Comparison of ENCODE assay signal across 8 mouse cellular contexts in the genomic region with DNA sequence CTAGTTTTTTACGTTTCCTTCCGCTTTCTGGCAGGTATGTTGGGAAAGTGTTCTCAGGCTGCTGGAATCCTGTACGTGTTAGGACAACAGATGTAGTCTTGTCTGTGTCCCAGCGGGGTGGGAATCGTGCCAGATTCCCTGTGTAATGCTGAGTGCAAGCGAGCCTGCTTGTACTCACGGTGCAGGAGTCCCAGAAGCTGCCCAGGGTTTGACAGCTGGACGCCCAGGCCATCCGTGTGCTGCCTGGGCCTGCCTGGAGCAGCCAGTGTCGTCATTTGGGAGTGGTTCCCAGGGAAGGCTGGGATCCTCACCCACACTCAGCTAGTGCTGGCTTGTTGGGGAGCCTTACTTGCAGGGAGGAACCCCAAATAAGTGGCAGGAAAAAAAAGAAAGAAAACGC. TPM values are rescaled to one million over a fixed set of nuclear protein-coding genes. Genes with fewer than 3 reads are reported as not detected.
DNase-seq lines count a peak whose midpoint lies in the region; ATAC-seq lines count a peak whose summit lies in the region.
"Had no signal": no experiment of that assay in that cellular context is flagged by ENCODE, and none has a peak within 500 bp of the region (broad histone marks: within the 10 kb centered on the region; RNA-seq: fewer than 3 reads in every experiment).

No protein-coding gene starts in this region.

- H3K36me3 ChIP-seq in embryonic facial prominence, embryonic 14.5 days (ENCODE audit: control insufficient read depth, insufficient read depth, low read length): no peaks in the 10 kb centered on the region

- intact Hi-C loops in heart, postnatal 14 days (cut with DNase I): no loop called here

- peak overlapping the region; percentile 63; the same call in 1 of the 2 replicates for H3K27ac ChIP-seq in embryonic facial prominence, embryonic 14.5 days (replicated peaks; ENCODE audit: low read depth, low read length)
- H3K27ac ChIP-seq: kidney, postnatal 0 days had no signal

- ATAC-seq in embryonic facial prominence, embryonic 14.5 days (ENCODE audit: low read depth): peak; percentile 93
- no peak for ATAC-seq in megakaryocyte, adult 5-6 weeks (ENCODE audit: poor library complexity, severe bottlenecking)

- no peak overlapping the region for H3K4me2 ChIP-seq in embryonic facial prominence, embryonic 14.5 days (ENCODE audit: low read depth, low read length)

- peak; percentile 26 to 47 for DNase-seq in kidney, postnatal 25 days
- no peak for DNase-seq in kidney, adult 8-10 months
- DNase-seq in NIH3T3 (ENCODE audit: low read depth): peak; percentile 32
- DNase-seq in embryonic facial prominence, embryonic 14.5 days (ENCODE audit: low spot score): peak; percentile 95
- peak; percentile 76 to 83 for DNase-seq in heart, postnatal 14 days
- peak; percentile 40 for DNase-seq in skeletal muscle tissue, adult 2 months (ENCODE audit: low read depth, low spot score)

- H3K4me3 ChIP-seq in embryonic facial prominence, embryonic 14.5 days (ENCODE audit: low read depth, low read length): no peak overlapping the region

- 30% methylated on average over 11 of the region's 11 CpGs for WGBS in embryonic facial prominence, embryonic 14.5 days

- no peak overlapping the region for H3K9ac ChIP-seq in embryonic facial prominence, embryonic 14.5 days (ENCODE audit: low read depth, low read length)

- no peaks in the 10 kb centered on the region for H3K9me3 ChIP-seq in embryonic facial prominence, embryonic 14.5 days (ENCODE audit: control insufficient read depth, low read length)

- H3K27me3 ChIP-seq in embryonic facial prominence, embryonic 14.5 days (replicated peaks; ENCODE audit: control insufficient read depth, insufficient read depth, low read length): no peaks in the 10 kb centered on the region; the same call in 1 of the 2 replicates

- no peaks in the 10 kb centered on the region for H3K4me1 ChIP-seq in embryonic facial prominence, embryonic 14.5 days (ENCODE audit: control insufficient read depth, insufficient read depth, low read length)

RNA-seq across cellular contexts. Expression of a gene that starts 11.6 kb away (rescaled TPM):
- 28.8 and 32.9 TPM in 2 replicates for polyA plus RNA-seq in embryonic facial prominence, embryonic 14.5 days (2014; fragmentation: Nextera tagmentation; extraction: Ambion mirVana)
- 100 to 1,000 TPM; 356 to 362 TPM for total RNA-seq in heart, postnatal 14 days (2021)
- 0.23 and 0.29 TPM in 2 replicates for total RNA-seq in megakaryocyte, adult 5-6 weeks (2015)
- total RNA-seq in megakaryocyte, adult 5-6 weeks (2017): 0.15 and 0.37 TPM in 2 replicates

RNA-seq across cellular contexts. Expression of a gene that starts 42.1 kb away (rescaled TPM):
- 30.1 and 31.1 TPM in 2 replicates for polyA plus RNA-seq in embryonic facial prominence, embryonic 14.5 days (2014; fragmentation: Nextera tagmentation; extraction: Ambion mirVana)
- 10 to 100 TPM; 10.7 to 11.0 TPM for total RNA-seq in heart, postnatal 14 days (2021)
- total RNA-seq in megakaryocyte, adult 5-6 weeks (2015): 37.0 and 37.7 TPM in 2 replicates
- 69.6 and 86.7 TPM in 2 replicates for total RNA-seq in megakaryocyte, adult 5-6 weeks (2017)

Comparison
In these comparisons a context has a peak if more than half of its experiments do, and no peak if none do; other contexts are left out.
1. DNase-seq: peak in kidney, postnatal 25 days (2 of 2), NIH3T3 (single experiment), embryonic facial prominence, embryonic 14.5 days (single experiment), heart, postnatal 14 days (2 of 2) and skeletal muscle tissue, adult 2 months (single experiment); none in kidney, adult 8-10 months (0 of 2).
2. RNA of a gene that starts 11.6 kb away (total RNA-seq): 356 to 362 TPM in heart, postnatal 14 days; 0.15 to 0.37 TPM in megakaryocyte, adult 5-6 weeks; every median in the first group is over 100 times any median in the second.